Mouse (Mus musculus) cerebellum, adult 9-11 months (tissue): ENCODE measurements around the gene Slc30a7.

Source experiments
- DNase-seq: peaks from one replicate; pipeline ENCODE4 v3.0.0; 2022

Slc30a7 gene

GRCm38 (mm10) chr3:115985183-115985892, 21.9 kb downstream of the Slc30a7 start:
- no peak for DNase-seq

- DNase-seq, result no peak
Observed at GRCm38 (mm10) chr3:115984653-115985052, 22.6 kb downstream of the Slc30a7 start.

- DNase-seq, result no peak
Observed at GRCm38 (mm10) chr3:115983217-115983616, 24.0 kb downstream of the Slc30a7 start.

GRCm38 (mm10) chr3:115979000-115979399, 28.2 kb downstream of the Slc30a7 start:
- DNase-seq, result no peak

GRCm38 (mm10) chr3:115974995-115975394, 32.2 kb downstream of the Slc30a7 start:
- no peak for DNase-seq

GRCm38 (mm10) chr3:115974228-115974627, 33.0 kb downstream of the Slc30a7 start:
- DNase-seq, result no peak

- no peak for DNase-seq
Observed at GRCm38 (mm10) chr3:115971891-115972646, 35.1 kb downstream of the Slc30a7 start.

GRCm38 (mm10) chr3:115971045-115971785, 36.0 kb downstream of the Slc30a7 start:
- DNase-seq, result no peak

GRCm38 (mm10) chr3:115968745-115969530, 38.3 kb downstream of the Slc30a7 start:
- DNase-seq, result no peak

- no peak for DNase-seq
Observed at GRCm38 (mm10) chr3:115964071-115964470, 43.1 kb downstream of the Slc30a7 start.

GRCm38 (mm10) chr3:115963597-115963996, 43.6 kb downstream of the Slc30a7 start:
- DNase-seq, result no peak

- DNase-seq, result no peak
Observed at GRCm38 (mm10) chr3:115962028-115962415, 45.2 kb downstream of the Slc30a7 start.

GRCm38 (mm10) chr3:115961311-115962027, 45.7 kb downstream of the Slc30a7 start:
- no peak for DNase-seq

GRCm38 (mm10) chr3:115957223-115957622, 50.0 kb downstream of the Slc30a7 start:
- no peak for DNase-seq

- no peak for DNase-seq
Observed at GRCm38 (mm10) chr3:115953088-115953487, 54.1 kb downstream of the Slc30a7 start.

GRCm38 (mm10) chr3:115952356-115952755, 54.9 kb downstream of the Slc30a7 start:
- DNase-seq, result no peak

- DNase-seq, result no peak
Observed at GRCm38 (mm10) chr3:115951221-115951620, 56.0 kb downstream of the Slc30a7 start.

- no peak for DNase-seq
Observed at GRCm38 (mm10) chr3:115949921-115950877, 57.0 kb downstream of the Slc30a7 start.

GRCm38 (mm10) chr3:115949220-115949920, 57.8 kb downstream of the Slc30a7 start:
- no peak for DNase-seq

GRCm38 (mm10) chr3:115946272-115946671, 60.9 kb downstream of the Slc30a7 start:
- no peak for DNase-seq
